Mouse (Mus musculus): ENCODE measurements around the gene Phf12. TPM values are rescaled to one million over a fixed set of nuclear protein-coding genes. Genes with fewer than 3 reads are reported as not detected.

The Phf12 gene
- polyA plus RNA-seq, 1 experiment from 2014 or later = 30.6 TPM

- no peak overlapping the region for H3K9ac ChIP-seq
- H3K36me3 ChIP-seq = peaks cover 8% of the 10 kb centered on the region; the same call in 1 of the 2 replicates
- 54% methylated on average over 2 of the region's 2 CpGs for WGBS
- no peak overlapping the region for H3K4me2 ChIP-seq (replicated peaks)
- H3K4me1 ChIP-seq = peaks cover 26% of the 10 kb centered on the region
- H3K27ac ChIP-seq = no peak overlapping the region
- peaks cover 93% of the 10 kb centered on the region for H3K27me3 ChIP-seq
- ATAC-seq (ENCODE audit: low FRiP score) = no peak
- H3K4me3 ChIP-seq = no peak overlapping the region
- H3K9me3 ChIP-seq (replicated peaks) = no peaks in the 10 kb centered on the region
These were observed 24.3 kb upstream of the Phf12 start for GRCm38 (mm10) chr11:77958268-77958667.

GRCm38 (mm10) chr11:77958932-77959331, 23.6 kb upstream of the Phf12 start:
- Histone ChIP-seq H3K4me1 (peaks cover 26% of the 10 kb centered on the region), H3K36me3 (peaks cover 3% of the 10 kb centered on the region; the same call in 1 of the 2 replicates), H3K27me3 (peaks cover 87% of the 10 kb centered on the region), H3K4me3 (no peak overlapping the region), H3K4me2 (replicated peaks) (no peak overlapping the region), H3K9me3 (replicated peaks) (no peaks in the 10 kb centered on the region), H3K27ac (no peak overlapping the region), H3K9ac (0 out of 2 replicates have a peak overlapping the region, but pooled peaks have one; percentile 39)
- ATAC-seq (ENCODE audit: low FRiP score) = no peak
- WGBS = 68% methylated on average over 9 of the region's 9 CpGs

- WGBS = 60% methylated on average over 8 of the region's 9 CpGs
- H3K4me1 ChIP-seq = peaks cover 37% of the 10 kb centered on the region
These were observed 22.4 kb upstream of the Phf12 start for GRCm38 (mm10) chr11:77960199-77960598.

GRCm38 (mm10) chr11:77960898-77961297, 21.7 kb upstream of the Phf12 start:
- no peak for ATAC-seq (ENCODE audit: low FRiP score)
- Histone ChIP-seq H3K27ac (no peak overlapping the region), H3K9ac (no peak overlapping the region), H3K27me3 (peaks cover 71% of the 10 kb centered on the region), H3K4me3 (no peak overlapping the region), H3K9me3 (replicated peaks) (no peaks in the 10 kb centered on the region), H3K4me1 (peaks cover 44% of the 10 kb centered on the region), H3K36me3 (no peaks in the 10 kb centered on the region), H3K4me2 (replicated peaks) (no peak overlapping the region)
- 50% methylated on average over 5 of the region's 5 CpGs for WGBS

More at GRCm38 (mm10) chr11:77960199-77960598, 22.4 kb upstream of the Phf12 start:
- Histone ChIP-seq H3K4me2 (replicated peaks) (no peak overlapping the region), H3K27me3 (peaks cover 74% of the 10 kb centered on the region), H3K9me3 (replicated peaks) (no peaks in the 10 kb centered on the region), H3K9ac (no peak overlapping the region), H3K27ac (no peak overlapping the region), H3K36me3 (no peaks in the 10 kb centered on the region), H3K4me3 (no peak overlapping the region)
- no peak for ATAC-seq (ENCODE audit: low FRiP score)

GRCm38 (mm10) chr11:77962946-77963345, 19.6 kb upstream of the Phf12 start:
- H3K9me3 ChIP-seq (replicated peaks) = no peaks in the 10 kb centered on the region
- H3K4me1 ChIP-seq = peaks cover 49% of the 10 kb centered on the region
- 86% methylated on average over 10 of the region's 10 CpGs for WGBS

GRCm38 (mm10) chr11:77964415-77965095, 18.0 kb upstream of the Phf12 start:
- Histone ChIP-seq H3K9me3 (replicated peaks) (no peaks in the 10 kb centered on the region), H3K4me2 (replicated peaks) (peak overlapping the region; percentile 37), H3K27me3 (peaks cover 61% of the 10 kb centered on the region), H3K9ac (peak overlapping the region; percentile 49; the same call in 1 of the 2 replicates), H3K27ac (peak overlapping the region; percentile 86), H3K4me1 (peaks cover 38% of the 10 kb centered on the region), H3K4me3 (no peak overlapping the region), H3K36me3 (peaks cover 3% of the 10 kb centered on the region; the same call in 1 of the 2 replicates)
- WGBS = 9% methylated on average over 19 of the region's 19 CpGs
- no peak; the same call in none of the 2 replicates for ATAC-seq (ENCODE audit: low FRiP score)

More at GRCm38 (mm10) chr11:77962946-77963345, 19.6 kb upstream of the Phf12 start:
- no peak overlapping the region for H3K4me3 ChIP-seq
- H3K27ac ChIP-seq = no peak overlapping the region
- H3K4me2 ChIP-seq (replicated peaks) = no peak overlapping the region
- H3K36me3 ChIP-seq = no peaks in the 10 kb centered on the region
- ATAC-seq (ENCODE audit: low FRiP score) = no peak
- H3K27me3 ChIP-seq = peaks cover 65% of the 10 kb centered on the region
- H3K9ac ChIP-seq = no peak overlapping the region

- Histone ChIP-seq H3K27ac (peak overlapping the region; percentile 86), H3K4me1 (peaks cover 32% of the 10 kb centered on the region), H3K36me3 (peaks cover 8% of the 10 kb centered on the region; the same call in 1 of the 2 replicates), H3K9me3 (replicated peaks) (no peaks in the 10 kb centered on the region), H3K9ac (peak overlapping the region; percentile 49), H3K4me2 (replicated peaks) (peak overlapping the region; percentile 37), H3K4me3 (no peak overlapping the region), H3K27me3 (peaks cover 53% of the 10 kb centered on the region)
- ATAC-seq (ENCODE audit: low FRiP score) = peak; percentile 75
- 8% methylated on average over 17 of the region's 17 CpGs for WGBS
These were observed 17.2 kb upstream of the Phf12 start for GRCm38 (mm10) chr11:77965101-77966036.

GRCm38 (mm10) chr11:77966037-77966391, 16.5 kb upstream of the Phf12 start:
- H3K27me3 ChIP-seq = peaks cover 47% of the 10 kb centered on the region
- peak overlapping the region; percentile 44 for H3K27ac ChIP-seq
- 0 out of 2 replicates have a peak overlapping the region, but pooled peaks have one; percentile 37 for H3K4me2 ChIP-seq (replicated peaks)
- peaks cover 8% of the 10 kb centered on the region; the same call in 1 of the 2 replicates for H3K36me3 ChIP-seq
- H3K9ac ChIP-seq = no peak overlapping the region; the same call in 1 of the 2 replicates
- H3K4me1 ChIP-seq = peaks cover 27% of the 10 kb centered on the region
- no peak for ATAC-seq (ENCODE audit: low FRiP score)
- 49% methylated on average over 5 of the region's 5 CpGs for WGBS
- H3K4me3 ChIP-seq = no peak overlapping the region
- H3K9me3 ChIP-seq (replicated peaks) = no peaks in the 10 kb centered on the region

- peaks cover 8% of the 10 kb centered on the region; the same call in 1 of the 2 replicates for H3K36me3 ChIP-seq
- H3K4me1 ChIP-seq = peaks cover 27% of the 10 kb centered on the region
- WGBS = under 1% methylated on average over 4 of the region's 4 CpGs
- ATAC-seq (ENCODE audit: low FRiP score) = no peak
- no peak overlapping the region for H3K9ac ChIP-seq
- H3K9me3 ChIP-seq (replicated peaks) = no peaks in the 10 kb centered on the region
- H3K4me2 ChIP-seq (replicated peaks) = no peak overlapping the region
- H3K4me3 ChIP-seq = no peak overlapping the region
- H3K27ac ChIP-seq = no peak overlapping the region
- peaks cover 38% of the 10 kb centered on the region for H3K27me3 ChIP-seq
These were observed 15.4 kb upstream of the Phf12 start for GRCm38 (mm10) chr11:77967114-77967513.

- peaks cover 27% of the 10 kb centered on the region for H3K4me1 ChIP-seq
- no peak overlapping the region for H3K4me2 ChIP-seq (replicated peaks)
- no peaks in the 10 kb centered on the region for H3K9me3 ChIP-seq (replicated peaks)
- no peak overlapping the region for H3K4me3 ChIP-seq
- peaks cover 8% of the 10 kb centered on the region; the same call in 1 of the 2 replicates for H3K36me3 ChIP-seq
- H3K27me3 ChIP-seq = peaks cover 40% of the 10 kb centered on the region
- no peak overlapping the region for H3K9ac ChIP-seq
- 78% methylated on average over 4 of the region's 4 CpGs for WGBS
- ATAC-seq (ENCODE audit: low FRiP score) = no peak
- no peak overlapping the region for H3K27ac ChIP-seq
These were observed 13.8 kb upstream of the Phf12 start for GRCm38 (mm10) chr11:77968786-77969185.

- Histone ChIP-seq H3K36me3 (peaks cover 8% of the 10 kb centered on the region; the same call in 1 of the 2 replicates), H3K27me3 (peaks cover 52% of the 10 kb centered on the region), H3K9me3 (replicated peaks) (no peaks in the 10 kb centered on the region), H3K4me3 (no peak overlapping the region), H3K9ac (no peak overlapping the region), H3K4me2 (replicated peaks) (no peak overlapping the region), H3K4me1 (peaks cover 11% of the 10 kb centered on the region), H3K27ac (no peak overlapping the region)
- WGBS = 87% methylated on average over 6 of the region's 6 CpGs
- ATAC-seq (ENCODE audit: low FRiP score) = no peak
These were observed 11.8 kb upstream of the Phf12 start for GRCm38 (mm10) chr11:77970718-77971117.

GRCm38 (mm10) chr11:77973520-77973919, 9.0 kb upstream of the Phf12 start:
- no peak for ATAC-seq (ENCODE audit: low FRiP score)
- peaks cover 13% of the 10 kb centered on the region; the same call in 1 of the 2 replicates for H3K36me3 ChIP-seq
- H3K27ac ChIP-seq = no peak overlapping the region
- no peak overlapping the region for H3K9ac ChIP-seq
- no peaks in the 10 kb centered on the region for H3K4me1 ChIP-seq
- no peak overlapping the region for H3K4me3 ChIP-seq
- no peaks in the 10 kb centered on the region for H3K9me3 ChIP-seq (replicated peaks)
- 89% methylated on average over 7 of the region's 7 CpGs for WGBS
- H3K27me3 ChIP-seq = peaks cover 59% of the 10 kb centered on the region
- no peak overlapping the region for H3K4me2 ChIP-seq (replicated peaks)
